Mouse (Mus musculus): Measurements from ENCODE around the gene Rnf113a2.

DNA sequence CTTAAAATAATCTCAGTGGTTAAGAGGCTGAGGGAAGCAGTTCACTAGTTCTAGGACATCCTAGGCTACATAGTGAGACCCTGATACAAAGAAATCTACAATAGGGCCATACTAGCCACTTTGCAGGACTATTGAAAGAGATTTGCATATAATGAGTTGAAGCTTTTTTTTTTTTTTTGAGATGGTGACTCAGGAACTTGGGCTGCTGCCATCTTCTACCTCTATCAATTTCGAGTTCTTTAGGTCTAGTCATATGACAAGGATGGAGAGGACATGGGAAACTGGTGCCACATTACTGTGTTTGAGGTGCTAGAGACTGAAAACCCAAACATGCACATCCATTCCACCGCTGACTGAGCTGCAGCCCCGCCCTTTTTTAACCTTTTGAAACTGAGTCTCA is 7.0 kb downstream of the Rnf113a2 start:
- no peak for TF ChIP-seq POLR2A (IDR thresholded peaks at IDR 0.05; ENCODE audit: borderline replicate concordance, extremely low read depth, insufficient read depth, insufficient read length, poor library complexity, severe bottlenecking)
- no peak for TF ChIP-seq CTCF (IDR thresholded peaks at IDR 0.05; ENCODE audit: borderline replicate concordance, extremely low read depth, insufficient read depth, insufficient read length)
